Mouse (Mus musculus) erythroblast, embryonic 14.5 days (primary cell): Measurements from ENCODE around the gene Sars2.

ENCODE experiments used
- GATA1 ChIP-seq: IDR thresholded peaks from 2 replicates; pipeline ENCODE4 v1.6.1; 2012; ENCODE audit warnings: low read length, inconsistent platforms, mixed read lengths
- TAL1 ChIP-seq: IDR thresholded peaks from 3 replicates; pipeline ENCODE4 v1.6.1; 2012; ENCODE audit warnings: low read length, inconsistent platforms, mixed read lengths

GRCm38 (mm10) chr7:28739829-28740228, 2.0 kb upstream of the Sars2 start:
- no peak for TF ChIP-seq GATA1
- no peak for TF ChIP-seq TAL1
